Mouse (Mus musculus) CH12.LX (cell line): Measurements from ENCODE around the gene Ccl20. TPM values are rescaled to one million over a fixed set of nuclear protein-coding genes. Genes with fewer than 3 reads are reported as not detected.

Experiments used
- DNase-seq: peaks from one replicate; pipeline ENCODE4 v3.0.0-alpha.2; 2013; ENCODE audit errors: extremely low read depth
- H3K27ac ChIP-seq: 2 replicates; pipeline ENCODE4 v1.5.1; 2012; ENCODE audit warnings: low read depth, mild to moderate bottlenecking, control low read depth, moderate library complexity; ENCODE audit not compliant: insufficient read depth
- H3K27me3 ChIP-seq: replicated peaks from 2 replicates; pipeline ENCODE3; 2012; ENCODE audit warnings: inconsistent platforms
- H3K36me3 ChIP-seq, 2 experiments: replicated peaks in 1 of 2; 2 replicates each; pipeline versions ENCODE3 to v1.6.1; 2012; ENCODE audit warnings: inconsistent platforms in 1 of 2, low read length in 1 of 2, mild to moderate bottlenecking in 1 of 2, mixed read lengths in 1 of 2, moderate library complexity in 1 of 2; ENCODE audit not compliant: control insufficient read depth in 1 of 2, insufficient read depth in 1 of 2
- H3K4me1 ChIP-seq, 2 experiments: 2 replicates each; pipeline ENCODE4 v1.6.1; 2012; ENCODE audit warnings: inconsistent platforms in 1 of 2, moderate library complexity in 1 of 2; ENCODE audit not compliant: insufficient read depth in 2 of 2, control insufficient read depth in 1 of 2
- H3K4me2 ChIP-seq: 2 replicates; pipeline ENCODE4 v1.6.1; 2012; ENCODE audit warnings: low read depth, mild to moderate bottlenecking, control low read depth; ENCODE audit not compliant: poor library complexity, insufficient read depth, severe bottlenecking
- H3K4me3 ChIP-seq, 3 experiments: fragments of 150-350 bp in 1 of 3; sonication (generic) in 1 of 3; replicated peaks in 1 of 3; 2 replicates each; pipeline versions ENCODE3 to v1.5.1; 2011 to 2012; ENCODE audit warnings: low read depth in 2 of 3, low read length in 2 of 3, mild to moderate bottlenecking in 2 of 3, moderate library complexity in 2 of 3, control low read depth in 1 of 3, improper control_type of control experiment in 1 of 3, inconsistent platforms in 1 of 3, mixed read lengths in 1 of 3; ENCODE audit not compliant: poor library complexity in 1 of 3
- H3K79me2 ChIP-seq: replicated peaks from 2 replicates; pipeline ENCODE4 v1.6.1; 2012; ENCODE audit warnings: mild to moderate bottlenecking, moderate library complexity; ENCODE audit not compliant: control insufficient read depth, poor library complexity, insufficient read depth, severe bottlenecking; ENCODE audit errors: extremely low read depth
- H3K9ac ChIP-seq: 2 replicates; pipeline ENCODE4 v1.6.1; 2012; ENCODE audit warnings: low read depth, mild to moderate bottlenecking, control low read depth, moderate library complexity; ENCODE audit not compliant: insufficient read depth
- H3K9me3 ChIP-seq: replicated peaks from 2 replicates; pipeline ENCODE3; 2012; ENCODE audit warnings: low read length, inconsistent platforms, mixed read lengths
- BHLHE40 ChIP-seq: IDR thresholded peaks from 2 replicates; pipeline ENCODE4 v1.6.1; 2011; ENCODE audit warnings: mild to moderate bottlenecking, low read depth, low read length, improper control_type of control experiment
- CTCF ChIP-seq, 2 experiments: IDR thresholded peaks in 1 of 2; conservative IDR thresholded peaks in 1 of 2; 2 replicates each; pipeline ENCODE4 v1.5.1; 2011 to 2012; ENCODE audit warnings: low read depth in 2 of 2, low read length in 2 of 2, improper control_type of control experiment in 1 of 2, inconsistent platforms in 1 of 2, mild to moderate bottlenecking in 1 of 2, moderate library complexity in 1 of 2
- GABPA ChIP-seq: IDR thresholded peaks from 2 replicates; pipeline ENCODE4 v1.6.1; 2012; ENCODE audit warnings: low read depth, low read length, improper control_type of control experiment, inconsistent platforms; ENCODE audit not compliant: insufficient replicate concordance
- HCFC1 ChIP-seq: IDR thresholded peaks from 2 replicates; pipeline ENCODE4 v1.6.1; 2012; ENCODE audit warnings: low read depth, mild to moderate bottlenecking, inconsistent platforms, low read length, improper control_type of control experiment
- IRF4 ChIP-seq: IDR thresholded peaks from 2 replicates; pipeline ENCODE4 v1.6.1; 2014; ENCODE audit warnings: low read depth, mild to moderate bottlenecking, inconsistent platforms, low read length, improper control_type of control experiment
- JUN ChIP-seq: IDR thresholded peaks from 2 replicates; pipeline ENCODE4 v1.6.1; 2011; ENCODE audit warnings: low read depth, mild to moderate bottlenecking, low read length, improper control_type of control experiment, moderate library complexity; ENCODE audit not compliant: insufficient read depth
- KAT2A ChIP-seq: IDR thresholded peaks from 2 replicates; pipeline ENCODE4 v1.6.1; 2012; ENCODE audit warnings: low read length, improper control_type of control experiment, inconsistent platforms; ENCODE audit not compliant: insufficient replicate concordance
- MXI1 ChIP-seq: IDR thresholded peaks from 2 replicates; pipeline ENCODE4 v1.6.1; 2011; ENCODE audit warnings: mild to moderate bottlenecking, low read depth, low read length, improper control_type of control experiment
- POLR2A ChIP-seq: IDR thresholded peaks from 2 replicates; pipeline ENCODE4 v1.6.1; 2011; ENCODE audit warnings: low read depth, mild to moderate bottlenecking, improper control_type of control experiment, low read length
- POLR2AphosphoS2 ChIP-seq: IDR thresholded peaks from 2 replicates; pipeline ENCODE4 v1.6.1; 2011; ENCODE audit warnings: low read depth, low read length, improper control_type of control experiment
- RAD21 ChIP-seq: IDR thresholded peaks from 2 replicates; pipeline ENCODE4 v1.6.1; 2011; ENCODE audit warnings: low read depth, mild to moderate bottlenecking, low read length, improper control_type of control experiment, moderate library complexity
- SMC3 ChIP-seq: IDR thresholded peaks from 2 replicates; pipeline ENCODE4 v1.6.1; 2011; ENCODE audit warnings: low read depth, low read length, improper control_type of control experiment
- TCF12 ChIP-seq: IDR thresholded peaks from 2 replicates; pipeline ENCODE4 v1.6.1; 2014; ENCODE audit warnings: low read depth, mild to moderate bottlenecking, inconsistent platforms, low read length, improper control_type of control experiment
- USF2 ChIP-seq: conservative IDR thresholded peaks from 2 replicates; pipeline ENCODE4 v1.6.1; 2011; ENCODE audit warnings: low read depth, low read length, improper control_type of control experiment
- ZC3H11A ChIP-seq: IDR thresholded peaks from 2 replicates; pipeline ENCODE4 v1.6.1; 2012; ENCODE audit warnings: low read depth, mild to moderate bottlenecking, inconsistent platforms, low read length, improper control_type of control experiment
- ZKSCAN1 ChIP-seq: IDR thresholded peaks from 2 replicates; pipeline ENCODE4 v1.6.1; 2012; ENCODE audit warnings: low read depth, inconsistent platforms, low read length, improper control_type of control experiment, borderline replicate concordance
- dilution Hi-C: fragments of 300-500 bp; cut with MboI; formaldehyde crosslinking; loops from 2 replicates; pipeline ENCODE4 v1.14.3; 2020; ENCODE audit warnings: low sequenced_read_pairs; ENCODE audit not compliant: extremely low pct_unique_long_range_greater_than_20kb, extremely low pct_ligation_motif_present
- in situ Hi-C: fragments of 300-500 bp; cut with MboI; formaldehyde crosslinking; loops from 3 replicates; pipeline ENCODE4 v1.14.3; 2019; ENCODE audit warnings: low sequenced_read_pairs, low pct_ligation_motif_present, low pct_unique_long_range_greater_than_20kb, mixed read lengths
- polyA plus RNA-seq: library from polyadenylated mRNA; unstranded; fragments of >175 nt; gene quantifications from 2 replicates; pipeline ENCODE4 v1.2.1, GENCODE M21; 2012; ENCODE audit warnings: low read depth; ENCODE audit not compliant: insufficient read length
- total RNA-seq, 2 experiments: library from RNA; depleted of rRNA; stranded (reverse); fragments of 300-350 nt in 1 of 2; fragments of >200 nt in 1 of 2; gene quantifications; 2 replicates each; pipeline ENCODE4 v1.2.3; 2012 to 2014

Gene Ccl20
- total and polyA plus RNA-seq, 3 experiments, result 0.32 to 3.4 TPM; not detected in 1

- DNase-seq, result no peak
- no peaks in the 10 kb centered on the region for H3K36me3 ChIP-seq
- no peaks in the 10 kb centered on the region for H3K79me2 ChIP-seq
- no peak overlapping the region for H3K9ac ChIP-seq
- no peak overlapping the region for H3K27ac ChIP-seq
- no peak overlapping the region; the same call in 1 of the 2 replicates for H3K4me2 ChIP-seq
- no peak for TF ChIP-seq CTCF (conservative IDR thresholded peaks at IDR 0.05 in 1 of 2, IDR thresholded peaks at IDR 0.05 in 1 of 2; ENCODE audit: low read depth in 2 of 2, low read length in 2 of 2)
- TF ChIP-seq ZC3H11A, result no peak
- no peak for TF ChIP-seq GABPA
- no peak for TF ChIP-seq HCFC1
- no peak for TF ChIP-seq IRF4
- no peak for TF ChIP-seq USF2
- no peak for TF ChIP-seq POLR2AphosphoS2
- no peak for TF ChIP-seq KAT2A
- no peak for TF ChIP-seq TCF12
- TF ChIP-seq POLR2A, result no peak
- no peak for TF ChIP-seq ZKSCAN1
- no peak for TF ChIP-seq JUN
- no peak for TF ChIP-seq BHLHE40
- H3K27me3 ChIP-seq, result no peaks in the 10 kb centered on the region
- H3K4me1 ChIP-seq, result peaks cover 0 to 4% of the 10 kb centered on the region in 2 experiments; a peak in 1 of 4 replicates
- dilution Hi-C loops (no loop called here), in situ Hi-C loops (no loop called here)
- H3K4me3 ChIP-seq, result no peak overlapping the region
- no peaks in the 10 kb centered on the region for H3K9me3 ChIP-seq
Measured at GRCm38 (mm10) chr1:83075526-83076189, 40.9 kb upstream of the Ccl20 start.

DNA sequence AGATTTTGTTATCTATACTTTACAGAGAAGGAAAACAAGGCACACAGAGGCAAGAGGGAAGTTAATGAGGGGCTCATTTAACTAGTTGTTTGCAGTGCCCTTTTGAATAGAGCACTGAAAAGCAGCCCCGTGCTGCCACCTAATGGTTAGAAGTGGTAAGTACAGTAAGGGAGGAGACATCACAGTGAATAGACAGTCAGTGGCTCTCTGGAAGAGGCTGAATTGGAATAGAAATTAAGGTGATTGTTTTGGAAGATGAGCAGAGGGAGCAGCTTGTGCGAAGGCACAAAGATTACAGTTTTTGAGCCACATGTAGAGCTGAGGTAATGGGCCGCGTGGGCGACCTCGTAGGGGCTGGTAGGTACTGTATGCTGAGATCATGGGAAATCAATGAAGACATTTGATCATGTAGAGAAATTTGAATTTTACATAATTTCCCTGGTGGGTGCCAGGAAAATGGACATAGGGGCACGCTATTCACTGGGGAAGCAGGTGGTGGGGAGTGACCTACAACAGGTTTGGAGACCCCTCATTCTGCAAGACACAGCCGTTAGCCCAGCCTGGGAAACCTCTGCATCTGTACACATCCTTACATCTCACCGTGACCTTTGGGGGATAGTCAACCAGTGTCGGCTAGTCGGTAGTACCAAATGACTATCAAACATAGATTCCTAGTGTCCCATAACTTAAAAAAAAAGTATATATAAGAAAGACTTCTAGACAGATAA is 40.2 kb upstream of the Ccl20 start:
- in situ Hi-C loops, result no loop called here
- H3K79me2 ChIP-seq, result no peaks in the 10 kb centered on the region
- H3K4me2 ChIP-seq, result peak overlapping the region; percentile 83
- dilution Hi-C loops, result no loop called here
- H3K4me3 ChIP-seq, result no peak overlapping the region
- peak; percentile 75 for TF ChIP-seq SMC3
- peak; percentile 85 for TF ChIP-seq RAD21
- no peak for TF ChIP-seq HCFC1
- TF ChIP-seq CTCF (conservative IDR thresholded peaks at IDR 0.05 in 1 of 2, IDR thresholded peaks at IDR 0.05 in 1 of 2; ENCODE audit: low read depth in 2 of 2, low read length in 2 of 2), result peak; percentile 79 to 87
- 0 out of 2 replicates have a peak, but pooled peaks have one; percentile 19 for TF ChIP-seq MXI1
- no peaks in the 10 kb centered on the region for H3K27me3 ChIP-seq
- H3K9me3 ChIP-seq, result no peaks in the 10 kb centered on the region
- DNase-seq, result peak; percentile 77
- H3K4me1 ChIP-seq, result peaks cover 0 to 4% of the 10 kb centered on the region in 2 experiments; a peak in 1 of 4 replicates
- no peak overlapping the region for H3K27ac ChIP-seq
- no peak overlapping the region for H3K9ac ChIP-seq
- no peaks in the 10 kb centered on the region for H3K36me3 ChIP-seq
